Mouse (Mus musculus) testis, adult 2 months (tissue): ENCODE data around the gene Gm14406.
"Not testable (repeated sequence)": the region's sequence is repeated elsewhere in the genome, so short reads cannot be mapped to it uniquely, and the experiment has no call there.

Experiments
- CTCF ChIP-seq: fragments of 200-500 bp; IDR thresholded peaks from 2 replicates; pipeline ENCODE4 v1.5.1; 2012; ENCODE audit warnings: low read depth, mild to moderate bottlenecking, inconsistent platforms, low read length, moderate library complexity; ENCODE audit not compliant: control insufficient read depth, insufficient read depth, insufficient replicate concordance
- POLR2A ChIP-seq: fragments of 200-500 bp; IDR thresholded peaks from 2 replicates; pipeline ENCODE4 v1.6.1; 2012; ENCODE audit warnings: low read depth, mild to moderate bottlenecking, inconsistent platforms, low read length, moderate library complexity; ENCODE audit not compliant: control insufficient read depth

DNA sequence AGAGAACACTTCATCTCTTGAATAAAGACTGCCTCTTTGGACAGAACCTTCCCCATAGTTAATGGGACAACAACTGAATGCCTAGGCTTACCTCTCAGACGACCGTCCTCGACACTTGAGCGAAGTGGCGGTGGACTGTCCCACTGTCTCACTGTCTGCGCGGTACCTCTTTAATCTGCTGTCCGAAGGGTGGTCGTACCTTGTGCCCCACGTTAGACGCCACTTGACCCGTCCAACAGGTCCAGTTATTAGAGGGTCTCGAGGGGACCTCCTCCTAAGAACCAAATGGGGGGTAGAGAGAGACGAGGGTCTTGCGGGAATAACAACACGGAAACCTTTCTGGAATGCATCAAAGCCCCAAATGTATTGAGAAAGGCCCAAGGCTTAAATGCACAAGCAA lies 53.8 kb downstream of the Gm14406 start:
- TF ChIP-seq CTCF, POLR2A: not testable (repeated sequence)
